Mouse (Mus musculus) T-cell, adult 2 months (primary cell): ENCODE measurements at regions not wholly inside any gene's neighbourhood (a gene's known extent, or its start where the extent isn't known, plus 50 kb on each side); places are given as distances from the start of the nearest gene placed in this dataset.

Source experiments
- DNase-seq: peaks from one replicate; pipeline ENCODE4 v3.0.0; 2022; ENCODE audit warnings: low spot score

GRCm38 (mm10) chr2:117724066-117724465 is 381.3 kb upstream of the Rasgrp1 start:
- DNase-seq, result no peak

- DNase-seq, result no peak
Observed at GRCm38 (mm10) chr2:117731253-117731652, 380.4 kb upstream of the Thbs1 start.

- no peak for DNase-seq
Observed at GRCm38 (mm10) chr2:117742413-117742812, 369.3 kb upstream of the Thbs1 start.

GRCm38 (mm10) chr2:117743901-117744300 is 367.8 kb upstream of the Thbs1 start:
- DNase-seq, result no peak

GRCm38 (mm10) chr2:117745767-117746166 is 365.9 kb upstream of the Thbs1 start:
- DNase-seq, result no peak

GRCm38 (mm10) chr2:117747136-117747535 is 364.5 kb upstream of the Thbs1 start:
- no peak for DNase-seq

GRCm38 (mm10) chr2:117748892-117749291 is 362.8 kb upstream of the Thbs1 start:
- no peak for DNase-seq

- no peak for DNase-seq
Observed at GRCm38 (mm10) chr2:117759491-117760013, 352.1 kb upstream of the Thbs1 start.

- DNase-seq, result no peak
Observed at GRCm38 (mm10) chr2:117763631-117764030, 348.0 kb upstream of the Thbs1 start.

GRCm38 (mm10) chr2:117765572-117765971 is 346.1 kb upstream of the Thbs1 start:
- no peak for DNase-seq

- DNase-seq, result no peak
Observed at GRCm38 (mm10) chr2:117766450-117766849, 345.2 kb upstream of the Thbs1 start.

- no peak for DNase-seq
Observed at GRCm38 (mm10) chr2:117769402-117770114, 342.1 kb upstream of the Thbs1 start.

- no peak for DNase-seq
Observed at GRCm38 (mm10) chr2:117770115-117770485, 341.6 kb upstream of the Thbs1 start.

GRCm38 (mm10) chr2:117780287-117780686 is 331.4 kb upstream of the Thbs1 start:
- DNase-seq, result no peak

- DNase-seq, result no peak
Observed at GRCm38 (mm10) chr2:117780816-117781215, 330.9 kb upstream of the Thbs1 start.

- DNase-seq, result no peak
Observed at GRCm38 (mm10) chr2:117787321-117787720, 324.4 kb upstream of the Thbs1 start.

GRCm38 (mm10) chr2:117794285-117794684 is 317.4 kb upstream of the Thbs1 start:
- DNase-seq, result no peak

GRCm38 (mm10) chr2:117801946-117802600 is 309.6 kb upstream of the Thbs1 start:
- no peak for DNase-seq

- no peak for DNase-seq
Observed at GRCm38 (mm10) chr2:117802686-117803085, 309.0 kb upstream of the Thbs1 start.

GRCm38 (mm10) chr2:117804686-117805085 is 307.0 kb upstream of the Thbs1 start:
- DNase-seq, result no peak

GRCm38 (mm10) chr2:117807121-117807520 is 304.6 kb upstream of the Thbs1 start:
- no peak for DNase-seq

GRCm38 (mm10) chr2:117811506-117811905 is 300.2 kb upstream of the Thbs1 start:
- no peak for DNase-seq

- DNase-seq, result no peak
Observed at GRCm38 (mm10) chr2:117811931-117812330, 299.7 kb upstream of the Thbs1 start.
